Mouse (Mus musculus) cerebellum, adult 2 months (tissue): ENCODE data around the gene Mctp1.

Experiments
- CTCF ChIP-seq: fragments of 200-500 bp; IDR thresholded peaks from 2 replicates; pipeline ENCODE4 v1.5.1; 2011; ENCODE audit warnings: low read depth, mild to moderate bottlenecking, control low read depth, low read length, moderate library complexity, borderline replicate concordance; ENCODE audit not compliant: insufficient read depth
- POLR2A ChIP-seq: fragments of 200-500 bp; IDR thresholded peaks from 2 replicates; pipeline ENCODE4 v1.6.1; 2011; ENCODE audit warnings: low read length, control low read depth, borderline replicate concordance; ENCODE audit not compliant: insufficient read depth

GRCm38 (mm10) chr13:76918321-76918720 is 534.0 kb downstream of the Mctp1 start:
- TF ChIP-seq CTCF: no peak
- TF ChIP-seq POLR2A: no peak
